ENCODE assay signal across 18 mouse cellular contexts in the genomic region with DNA sequence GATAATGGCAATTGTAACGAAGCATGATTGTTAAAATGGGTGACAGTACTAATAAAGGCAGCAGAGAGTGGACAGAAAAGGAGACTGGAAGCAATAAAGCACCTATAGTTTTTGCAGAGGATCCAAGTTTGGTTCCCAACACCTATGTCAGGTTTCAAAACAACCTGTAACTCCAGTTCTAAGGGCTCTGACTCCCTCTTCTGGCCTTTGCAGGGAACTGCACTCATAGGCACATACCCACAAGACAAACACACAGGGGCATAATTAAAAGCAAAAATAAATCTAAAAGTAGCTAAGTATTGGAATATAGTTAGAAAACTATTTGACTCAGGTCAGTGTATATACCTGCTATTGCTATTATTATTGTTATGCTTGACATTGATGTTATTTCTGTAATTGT. TPM values are rescaled to one million over a fixed set of nuclear protein-coding genes. Genes with fewer than 3 reads are reported as not detected.
A peak's percentile ranks its signal among the peaks of the same experiment; 100 is the strongest.
DNase-seq lines count a peak whose midpoint lies in the region; ATAC-seq and TF ChIP-seq lines count a peak whose summit lies in the region.
"Had no signal": no experiment of that assay in that cellular context is flagged by ENCODE, and none has a peak within 500 bp of the region (broad histone marks: within the 10 kb centered on the region; RNA-seq: fewer than 3 reads in every experiment).

No protein-coding gene starts in this region.

- peak; percentile 32; the same call in 1 of the 2 replicates for TF ChIP-seq CTCF in hindbrain, postnatal 0 days (IDR thresholded peaks at IDR 0.05; ENCODE audit: low read depth)
- TF ChIP-seq CTCF in lung, embryonic 14.5 days (IDR thresholded peaks at IDR 0.05; ENCODE audit: low read depth), result peak; percentile 11; the same call in 1 of the 2 replicates
- peak; percentile 55 for TF ChIP-seq CTCF in stomach, postnatal 0 days (IDR thresholded peaks at IDR 0.05; ENCODE audit: low read depth)

- no peaks in the 10 kb centered on the region for H3K27me3 ChIP-seq in hindbrain, postnatal 0 days (ENCODE audit: insufficient read depth, low read length)
- no peaks in the 10 kb centered on the region for H3K27me3 ChIP-seq in hindbrain, embryonic 11.5 days (ENCODE audit: control insufficient read depth, insufficient read depth, low read length)
- H3K27me3 ChIP-seq in lung, embryonic 14.5 days (ENCODE audit: insufficient read depth, low read length), result no peaks in the 10 kb centered on the region
- no peaks in the 10 kb centered on the region for H3K27me3 ChIP-seq in stomach, postnatal 0 days (ENCODE audit: control insufficient read depth, insufficient read depth, low read length)
- H3K27me3 ChIP-seq: midbrain, embryonic 12.5 days had no signal

- no peak for TF ChIP-seq EP300 in stomach, postnatal 0 days (optimal IDR thresholded peaks at IDR 0.05)

- DNase-seq in hindbrain, postnatal 0 days (ENCODE audit: low spot score), result no peak
- no peak for DNase-seq in hindbrain, embryonic 11.5 days (ENCODE audit: low spot score)
- no peak for DNase-seq in lung, embryonic 14.5 days
- DNase-seq in lung, postnatal 10 days, result no peak
- DNase-seq in ES-E14 (ENCODE audit: low read depth, low spot score), result no peak
- no peak for DNase-seq in stomach, postnatal 0 days (ENCODE audit: low spot score)
- DNase-seq in ovary, postnatal 36 days (ENCODE audit: low spot score), result no peak
- DNase-seq: cerebellum, postnatal 10 days; gastrocnemius, postnatal 36 days; heart, postnatal 36 days; kidney, adult 8-10 months; retina, postnatal 1 day; thymus, adult 18-20 months had no signal

- no peak overlapping the region for H3K4me3 ChIP-seq in hindbrain, postnatal 0 days (ENCODE audit: low read length)
- H3K4me3 ChIP-seq in hindbrain, embryonic 11.5 days (ENCODE audit: low read depth, low read length), result no peak overlapping the region
- H3K4me3 ChIP-seq in lung, embryonic 14.5 days (ENCODE audit: low read depth, low read length), result no peak overlapping the region
- H3K4me3 ChIP-seq in ES-E14 (ENCODE audit: insufficient read depth in 1 of 2, low read depth in 1 of 2, low read length in 2 of 2, poor library complexity in 1 of 2, severe bottlenecking in 1 of 2), result no peak overlapping the region
- no peak overlapping the region for H3K4me3 ChIP-seq in stomach, postnatal 0 days (ENCODE audit: low read depth, low read length)
- H3K4me3 ChIP-seq: heart, embryonic 10.5 days; limb, embryonic 10.5 days; midbrain, embryonic 12.5 days; myocyte had no signal

- H3K4me1 ChIP-seq in hindbrain, postnatal 0 days (ENCODE audit: insufficient read depth, low read length), result peaks cover 5% of the 10 kb centered on the region; the same call in 1 of the 2 replicates
- no peaks in the 10 kb centered on the region for H3K4me1 ChIP-seq in hindbrain, embryonic 11.5 days (replicated peaks; ENCODE audit: control insufficient read depth, insufficient read depth, low read length)
- peaks cover 7% of the 10 kb centered on the region for H3K4me1 ChIP-seq in lung, embryonic 14.5 days (ENCODE audit: insufficient read depth)
- no peaks in the 10 kb centered on the region for H3K4me1 ChIP-seq in ES-E14 (ENCODE audit: control insufficient read depth in 2 of 2, insufficient read depth in 2 of 2, low read length in 2 of 2, poor library complexity in 1 of 2)
- no peaks in the 10 kb centered on the region for H3K4me1 ChIP-seq in stomach, postnatal 0 days (replicated peaks; ENCODE audit: control insufficient read depth, insufficient read depth)
- H3K4me1 ChIP-seq: limb, embryonic 10.5 days; midbrain, embryonic 12.5 days had no signal

- no peak for ATAC-seq in hindbrain, postnatal 0 days
- ATAC-seq in hindbrain, embryonic 11.5 days (ENCODE audit: low FRiP score), result no peak
- ATAC-seq in lung, embryonic 14.5 days (ENCODE audit: insufficient read depth), result no peak
- ATAC-seq in stomach, postnatal 0 days (ENCODE audit: low FRiP score, low TSS enrichment), result no peak

- no peaks in the 10 kb centered on the region for H3K36me3 ChIP-seq in hindbrain, postnatal 0 days (ENCODE audit: insufficient read depth, low read length)
- no peaks in the 10 kb centered on the region for H3K36me3 ChIP-seq in hindbrain, embryonic 11.5 days (ENCODE audit: control insufficient read depth, insufficient read depth, low read length)
- H3K36me3 ChIP-seq in lung, embryonic 14.5 days (ENCODE audit: insufficient read depth), result no peaks in the 10 kb centered on the region
- no peaks in the 10 kb centered on the region for H3K36me3 ChIP-seq in ES-E14 (ENCODE audit: control insufficient read depth, insufficient read depth, low read length, poor library complexity, severe bottlenecking)
- H3K36me3 ChIP-seq in stomach, postnatal 0 days (ENCODE audit: control insufficient read depth, insufficient read depth, low read length), result no peaks in the 10 kb centered on the region
- H3K36me3 ChIP-seq: heart, embryonic 10.5 days; limb, embryonic 10.5 days; midbrain, embryonic 12.5 days had no signal

- WGBS in hindbrain, postnatal 0 days, result 89% methylated on average over 1 of the region's 1 CpGs
- WGBS in hindbrain, embryonic 11.5 days, result 93% methylated on average over 1 of the region's 1 CpGs
- 98% methylated on average over 1 of the region's 1 CpGs for WGBS in lung, embryonic 14.5 days
- 94% methylated on average over 1 of the region's 1 CpGs for WGBS in stomach, postnatal 0 days

- in situ Hi-C loops in ES-E14 (cut with MboI; ENCODE audit: low sequenced_read_pairs in 2 of 2, unreplicated experiment in 2 of 2), result no loop called here

- no peak overlapping the region for H3K9ac ChIP-seq in hindbrain, postnatal 0 days (replicated peaks; ENCODE audit: low read length)
- no peak overlapping the region for H3K9ac ChIP-seq in hindbrain, embryonic 11.5 days (ENCODE audit: low read depth, low read length)
- no peak overlapping the region for H3K9ac ChIP-seq in lung, embryonic 14.5 days
- no peak overlapping the region for H3K9ac ChIP-seq in ES-E14 (ENCODE audit: insufficient read depth, low read depth, low read length, poor library complexity, severe bottlenecking)
- H3K9ac ChIP-seq in stomach, postnatal 0 days (ENCODE audit: low read length), result no peak overlapping the region
- H3K9ac ChIP-seq: midbrain, embryonic 12.5 days had no signal

- no peaks in the 10 kb centered on the region for H3K9me3 ChIP-seq in hindbrain, postnatal 0 days (ENCODE audit: low read length)
- H3K9me3 ChIP-seq in hindbrain, embryonic 11.5 days (ENCODE audit: control insufficient read depth, low read length), result no peaks in the 10 kb centered on the region
- H3K9me3 ChIP-seq in lung, embryonic 14.5 days (ENCODE audit: low read depth, low read length), result no peaks in the 10 kb centered on the region
- no peaks in the 10 kb centered on the region for H3K9me3 ChIP-seq in ES-E14 (ENCODE audit: control insufficient read depth, insufficient read depth, low read depth, low read length)
- H3K9me3 ChIP-seq in stomach, postnatal 0 days (ENCODE audit: control insufficient read depth, low read length), result no peaks in the 10 kb centered on the region
- H3K9me3 ChIP-seq: heart, embryonic 10.5 days; limb, embryonic 10.5 days; midbrain, embryonic 12.5 days had no signal

- H3K27ac ChIP-seq in hindbrain, postnatal 0 days, result no peak overlapping the region
- H3K27ac ChIP-seq in hindbrain, embryonic 11.5 days (ENCODE audit: low read depth, low read length), result no peak overlapping the region
- no peak overlapping the region for H3K27ac ChIP-seq in lung, embryonic 14.5 days (ENCODE audit: low read depth)
- no peak overlapping the region for H3K27ac ChIP-seq in ES-E14 (ENCODE audit: insufficient read depth, low read depth, low read length, poor library complexity, severe bottlenecking)
- H3K27ac ChIP-seq in stomach, postnatal 0 days (replicated peaks), result no peak overlapping the region
- H3K27ac ChIP-seq: heart, embryonic 10.5 days; limb, embryonic 10.5 days; macrophage; midbrain, embryonic 12.5 days had no signal

- no peak overlapping the region for H3K4me2 ChIP-seq in hindbrain, postnatal 0 days (ENCODE audit: low read depth, low read length)
- no peak overlapping the region for H3K4me2 ChIP-seq in hindbrain, embryonic 11.5 days (replicated peaks; ENCODE audit: low read depth, low read length)
- H3K4me2 ChIP-seq in lung, embryonic 14.5 days, result no peak overlapping the region
- no peak overlapping the region for H3K4me2 ChIP-seq in stomach, postnatal 0 days (replicated peaks; ENCODE audit: low read depth)
- H3K4me2 ChIP-seq: midbrain, embryonic 12.5 days had no signal

TF ChIP-seq in ES-E14, 5 proteins besides CTCF, POLR2A, EP300 and RAD21:
- TF ChIP-seq ZC3H11A (IDR thresholded peaks at IDR 0.05; ENCODE audit: borderline replicate concordance, low read depth, low read length) (peak; percentile 48; the same call in 1 of the 2 replicates), ZNF384 (IDR thresholded peaks at IDR 0.05; ENCODE audit: low read depth, low read length) (no peak)

RNA-seq across cellular contexts. Expression of gene Smpd3, which starts 25.8 kb away (rescaled TPM):
- 88.3 and 96.1 TPM in 2 replicates for total RNA-seq in hindbrain, postnatal 0 days (2014; rRNA removed)
- polyA plus RNA-seq in hindbrain, postnatal 0 days (2015; fragmentation: Nextera tagmentation; extraction: Ambion mirVana), result 51.6 and 58.2 TPM in 2 replicates
- polyA plus RNA-seq in hindbrain, embryonic 11.5 days (2014; fragmentation: Nextera tagmentation; extraction: Ambion mirVana), result 10.4 and 13.0 TPM in 2 replicates
- 0.57 and 0.93 TPM in 2 replicates for polyA plus RNA-seq in lung, embryonic 14.5 days (2014; fragmentation: Nextera tagmentation; extraction: Ambion mirVana)
- 0.94 and 1.7 TPM in 2 replicates for total RNA-seq in ES-E14 (2012; rRNA removed)
- polyA plus RNA-seq in stomach, postnatal 0 days (2015; fragmentation: Nextera tagmentation; extraction: Ambion mirVana), result 47.6 and 47.7 TPM in 2 replicates
